24 mouse cellular contexts compared by ENCODE assay signal in genomic region chr19:42115783-42116335, GRCm38 (mm10). TPM values are rescaled to one million over a fixed set of nuclear protein-coding genes. Genes with fewer than 3 reads are reported as not detected.
DNase-seq lines count a peak whose midpoint lies in the region; ATAC-seq and TF ChIP-seq lines count a peak whose summit lies in the region.
"Had no signal": no experiment of that assay in that cellular context is flagged by ENCODE, and none has a peak within 500 bp of the region (broad histone marks: within the 10 kb centered on the region; RNA-seq: fewer than 3 reads in every experiment).

No protein-coding gene starts in this region.

- no peaks in the 10 kb centered on the region for H3K9me3 ChIP-seq in lung, embryonic 15.5 days
- no peaks in the 10 kb centered on the region for H3K9me3 ChIP-seq in midbrain, embryonic 15.5 days
- H3K9me3 ChIP-seq: forebrain, embryonic 10.5 days; forebrain, embryonic 13.5 days; heart, embryonic 12.5 days; heart, embryonic 15.5 days; hindbrain, embryonic 10.5 days; hindbrain, embryonic 13.5 days had no signal

- no peak for TF ChIP-seq POLR2A in kidney, adult 2 months (IDR thresholded peaks at IDR 0.05; ENCODE audit: low read depth, low read length)
- no peak for TF ChIP-seq POLR2A in lung, adult 2 months (IDR thresholded peaks at IDR 0.05; ENCODE audit: borderline replicate concordance, extremely low read depth, low read depth, low read length)

- H3K36me3 ChIP-seq in kidney, adult 2 months (ENCODE audit: control insufficient read depth, insufficient read depth, low read length) = peaks cover 3% of the 10 kb centered on the region; the same call in 1 of the 2 replicates
- peaks cover 46% of the 10 kb centered on the region for H3K36me3 ChIP-seq in lung, embryonic 15.5 days
- H3K36me3 ChIP-seq in midbrain, embryonic 15.5 days (replicated peaks) = peaks cover 36% of the 10 kb centered on the region

- no peak overlapping the region for H3K9ac ChIP-seq in lung, embryonic 15.5 days
- no peak overlapping the region for H3K9ac ChIP-seq in midbrain, embryonic 15.5 days
- H3K9ac ChIP-seq: forebrain, embryonic 13.5 days; heart, embryonic 12.5 days; heart, embryonic 15.5 days; hindbrain, embryonic 13.5 days had no signal

- no peaks in the 10 kb centered on the region for H3K27me3 ChIP-seq in kidney, adult 2 months (replicated peaks; ENCODE audit: control insufficient read depth, insufficient read depth, low read length)
- no peaks in the 10 kb centered on the region for H3K27me3 ChIP-seq in lung, embryonic 15.5 days
- no peaks in the 10 kb centered on the region for H3K27me3 ChIP-seq in midbrain, embryonic 15.5 days (replicated peaks)
- H3K27me3 ChIP-seq: forebrain, embryonic 13.5 days; heart, embryonic 12.5 days; heart, embryonic 15.5 days; hindbrain, embryonic 13.5 days had no signal

- peak overlapping the region; percentile 19; the same call in 1 of the 2 replicates for H3K27ac ChIP-seq in kidney, adult 2 months (ENCODE audit: insufficient read depth, low read depth, low read length)
- H3K27ac ChIP-seq in lung, embryonic 15.5 days = peak overlapping the region; percentile 82
- no peak overlapping the region for H3K27ac ChIP-seq in midbrain, embryonic 15.5 days
- H3K27ac ChIP-seq: forebrain, embryonic 10.5 days; forebrain, embryonic 13.5 days; heart, embryonic 15.5 days; hindbrain, embryonic 10.5 days; hindbrain, embryonic 13.5 days had no signal

- no peak for TF ChIP-seq CTCF in kidney, adult 2 months (conservative IDR thresholded peaks at IDR 0.05; ENCODE audit: insufficient read depth, insufficient read length, low read depth, low read length)
- no peak for TF ChIP-seq CTCF in lung, adult 2 months (IDR thresholded peaks at IDR 0.05; ENCODE audit: insufficient read depth, low read length)

- peak; percentile 64; the same call in 1 of the 2 replicates for ATAC-seq in lung, embryonic 15.5 days (ENCODE audit: borderline replicate concordance, extremely low read depth, low FRiP score, low TSS enrichment)
- ATAC-seq in midbrain, embryonic 15.5 days (replicated peaks) = no peak
- ATAC-seq in frontal cortex, adult (ENCODE audit: low TSS enrichment) = no peak
- ATAC-seq: forebrain, embryonic 13.5 days; forebrain, embryonic 16.5 days had no signal

- H3K4me3 ChIP-seq in kidney, adult 2 months (ENCODE audit: insufficient read depth, low read depth, low read length) = no peak overlapping the region
- H3K4me3 ChIP-seq in lung, embryonic 15.5 days = no peak overlapping the region
- no peak overlapping the region for H3K4me3 ChIP-seq in lung, adult 2 months (replicated peaks; ENCODE audit: extremely low read depth, low read depth, low read length)
- H3K4me3 ChIP-seq in midbrain, embryonic 15.5 days = no peak overlapping the region
- H3K4me3 ChIP-seq: forebrain, embryonic 10.5 days; forebrain, embryonic 13.5 days; heart, embryonic 12.5 days; heart, embryonic 15.5 days; hindbrain, embryonic 10.5 days; hindbrain, embryonic 13.5 days had no signal

- no peaks in the 10 kb centered on the region for H3K4me1 ChIP-seq in kidney, adult 2 months (ENCODE audit: control insufficient read depth, insufficient read depth, low read length)
- H3K4me1 ChIP-seq in lung, embryonic 15.5 days = no peaks in the 10 kb centered on the region
- no peaks in the 10 kb centered on the region for H3K4me1 ChIP-seq in lung, adult 2 months (ENCODE audit: control insufficient read depth, insufficient read depth, low read length)
- no peaks in the 10 kb centered on the region for H3K4me1 ChIP-seq in midbrain, embryonic 15.5 days
- H3K4me1 ChIP-seq: forebrain, embryonic 10.5 days; forebrain, embryonic 13.5 days; heart, embryonic 12.5 days; heart, embryonic 15.5 days; hindbrain, embryonic 10.5 days; hindbrain, embryonic 13.5 days had no signal

- peak; percentile 29 for DNase-seq in kidney, adult 2 months
- DNase-seq in kidney, postnatal 4 days = no peak
- DNase-seq in lung, adult 2 months = no peak
- DNase-seq in lung, postnatal 36 days = peak; percentile 65
- no peak for DNase-seq in layer of hippocampus, postnatal 25 days (ENCODE audit: extremely low spot score in 1 of 2, low spot score in 1 of 2)
- DNase-seq: adrenal gland, postnatal 10 days; adrenal gland, postnatal 36 days; cerebellum, adult 18-20 months; cerebellum, adult 9-10 months; cerebellum, postnatal 14 days; gastrocnemius, postnatal 25 days; heart, adult 18-20 months; heart, postnatal 10 days; heart, postnatal 36 days had no signal

- H3K4me2 ChIP-seq in lung, embryonic 15.5 days = no peak overlapping the region
- no peak overlapping the region for H3K4me2 ChIP-seq in midbrain, embryonic 15.5 days
- H3K4me2 ChIP-seq: forebrain, embryonic 13.5 days; heart, embryonic 12.5 days; heart, embryonic 15.5 days; hindbrain, embryonic 13.5 days had no signal

- 79% methylated on average over 4 of the region's 4 CpGs for WGBS in kidney, adult 2 months
- 67% methylated on average over 4 of the region's 4 CpGs for WGBS in lung, embryonic 15.5 days
- 68% methylated on average over 4 of the region's 4 CpGs for WGBS in lung, adult 2 months
- 94% methylated on average over 4 of the region's 4 CpGs for WGBS in midbrain, embryonic 15.5 days

RNA-seq across cellular contexts. Expression of gene Avpi1, which starts 13.0 kb away (rescaled TPM):
- 17.5 and 19.5 TPM in 2 replicates for polyA plus RNA-seq in kidney, adult 2 months (2012; rRNA removed)
- 64.3 and 64.4 TPM in 2 replicates for polyA plus RNA-seq in lung, embryonic 15.5 days (2015; fragmentation: Nextera tagmentation; extraction: Ambion mirVana)
- polyA plus RNA-seq in lung, adult 2 months (2012; rRNA removed) = 46.8 and 69.6 TPM in 2 replicates
- 10 to 100 TPM; 19.7 to 21.7 TPM for total RNA-seq in layer of hippocampus, postnatal 25 days (2021)
- polyA plus RNA-seq in midbrain, embryonic 15.5 days (2015; fragmentation: Nextera tagmentation; extraction: Ambion mirVana) = 6.3 and 7.3 TPM in 2 replicates

RNA-seq across cellular contexts. Expression of gene Pi4k2a, which starts 25.6 kb away (rescaled TPM):
- 41.7 and 45.4 TPM in 2 replicates for polyA plus RNA-seq in kidney, adult 2 months (2012; rRNA removed)
- polyA plus RNA-seq in lung, embryonic 15.5 days (2015; fragmentation: Nextera tagmentation; extraction: Ambion mirVana) = 21.7 and 26.1 TPM in 2 replicates
- polyA plus RNA-seq in lung, adult 2 months (2012; rRNA removed) = 29.1 and 34.8 TPM in 2 replicates
- total RNA-seq in layer of hippocampus, postnatal 25 days (2021) = 10 to 100 TPM; 62.8 to 67.1 TPM
- polyA plus RNA-seq in midbrain, embryonic 15.5 days (2015; fragmentation: Nextera tagmentation; extraction: Ambion mirVana) = 30.1 and 30.6 TPM in 2 replicates

RNA-seq across cellular contexts. Expression of gene Morn4, which starts 29.7 kb away (rescaled TPM):
- 25.9 and 26.3 TPM in 2 replicates for polyA plus RNA-seq in kidney, adult 2 months (2012; rRNA removed)
- 21.1 and 22.9 TPM in 2 replicates for polyA plus RNA-seq in lung, embryonic 15.5 days (2015; fragmentation: Nextera tagmentation; extraction: Ambion mirVana)
- polyA plus RNA-seq in lung, adult 2 months (2012; rRNA removed) = 7.1 and 9.0 TPM in 2 replicates
- total RNA-seq in layer of hippocampus, postnatal 25 days (2021) = 10 to 100 TPM; 71.1 to 72.9 TPM
- polyA plus RNA-seq in midbrain, embryonic 15.5 days (2015; fragmentation: Nextera tagmentation; extraction: Ambion mirVana) = 154 and 162 TPM in 2 replicates

RNA-seq across cellular contexts. Expression of gene Marveld1, which starts 31.3 kb away (rescaled TPM):
- 44.6 and 53.2 TPM in 2 replicates for polyA plus RNA-seq in kidney, adult 2 months (2012; rRNA removed)
- 17.1 and 21.0 TPM in 2 replicates for polyA plus RNA-seq in lung, embryonic 15.5 days (2015; fragmentation: Nextera tagmentation; extraction: Ambion mirVana)
- 215 and 250 TPM in 2 replicates for polyA plus RNA-seq in lung, adult 2 months (2012; rRNA removed)
- total RNA-seq in layer of hippocampus, postnatal 25 days (2021) = 1 to 10 TPM; 6.3 to 7.6 TPM
- polyA plus RNA-seq in midbrain, embryonic 15.5 days (2015; fragmentation: Nextera tagmentation; extraction: Ambion mirVana) = 2.9 and 4.6 TPM in 2 replicates

RNA-seq across cellular contexts. Expression of gene Zfyve27, which starts 47.9 kb away (rescaled TPM):
- 30.7 and 32.6 TPM in 2 replicates for polyA plus RNA-seq in kidney, adult 2 months (2012; rRNA removed)
- polyA plus RNA-seq in lung, embryonic 15.5 days (2015; fragmentation: Nextera tagmentation; extraction: Ambion mirVana) = 23.3 and 28.2 TPM in 2 replicates
- polyA plus RNA-seq in lung, adult 2 months (2012; rRNA removed) = 39.3 and 53.9 TPM in 2 replicates
- 10 to 100 TPM; 82.6 to 99.8 TPM for total RNA-seq in layer of hippocampus, postnatal 25 days (2021)
- 70.3 and 74.2 TPM in 2 replicates for polyA plus RNA-seq in midbrain, embryonic 15.5 days (2015; fragmentation: Nextera tagmentation; extraction: Ambion mirVana)

Comparison
In these comparisons a context has a peak if more than half of its experiments do, and no peak if none do; other contexts are left out.
1. DNase-seq: peak in kidney, adult 2 months (single experiment) and lung, postnatal 36 days (single experiment); none in kidney, postnatal 4 days (0 of 2), lung, adult 2 months (single experiment) and layer of hippocampus, postnatal 25 days (0 of 2).